Mouse (Mus musculus) thymus, adult 2 months (tissue): ENCODE measurements around the gene Bdkrb1. TPM values are rescaled to one million over a fixed set of nuclear protein-coding genes. Genes with fewer than 3 reads are reported as not detected.

ENCODE experiments used
- DNase-seq: peaks from one replicate; pipeline ENCODE4 v3.0.0; 2021
- H3K27ac ChIP-seq: fragments of 200-500 bp; 2 replicates; pipeline ENCODE4 v1.5.1; 2012; ENCODE audit warnings: low read length, control low read depth; ENCODE audit not compliant: control insufficient read depth, insufficient read depth
- H3K27me3 ChIP-seq: fragments of 200-500 bp; 2 replicates; pipeline ENCODE4 v1.6.1; 2012; ENCODE audit warnings: mild to moderate bottlenecking, low read length, moderate library complexity, mixed read lengths; ENCODE audit not compliant: control insufficient read depth, insufficient read depth
- H3K36me3 ChIP-seq: fragments of 200-500 bp; 2 replicates; pipeline ENCODE4 v1.6.1; 2012; ENCODE audit warnings: mild to moderate bottlenecking, low read length, moderate library complexity; ENCODE audit not compliant: control insufficient read depth, insufficient read depth
- H3K4me1 ChIP-seq: fragments of 200-500 bp; replicated peaks from 2 replicates; pipeline ENCODE4 v1.6.1; 2012; ENCODE audit warnings: low read length; ENCODE audit not compliant: control insufficient read depth, insufficient read depth
- H3K4me3 ChIP-seq: fragments of 200-500 bp; 2 replicates; pipeline ENCODE4 v1.5.1; 2012; ENCODE audit warnings: mild to moderate bottlenecking, low read length, control low read depth, moderate library complexity; ENCODE audit not compliant: control insufficient read depth, insufficient read depth
- CTCF ChIP-seq: fragments of 200-500 bp; IDR thresholded peaks from 2 replicates; pipeline ENCODE4 v1.5.1; 2012; ENCODE audit warnings: mild to moderate bottlenecking, control low read depth, low read length, moderate library complexity, borderline replicate concordance; ENCODE audit not compliant: control insufficient read depth, poor library complexity, insufficient read depth; ENCODE audit errors: extremely low read depth
- POLR2A ChIP-seq: fragments of 200-500 bp; IDR thresholded peaks from 2 replicates; pipeline ENCODE4 v1.6.1; 2012; ENCODE audit warnings: mild to moderate bottlenecking, low read length, control low read depth, moderate library complexity; ENCODE audit not compliant: control insufficient read depth, poor library complexity, insufficient read depth; ENCODE audit errors: extremely low read depth
- WGBS: fragments of 180-500 bp; shearing (Covaris S2); methylation state at CpG from one replicate; pipeline ENCODE4 v1.1.7; 2018; 5-methylcytosine and 5-hydroxymethylcytosine counted together
- polyA plus RNA-seq: library from polyadenylated mRNA; depleted of rRNA; stranded (reverse); fragments of >200 nt; gene quantifications from 2 replicates; pipeline ENCODE4 v1.2.3, GENCODE M21; 2012

Bdkrb1 gene
- polyA plus RNA-seq, 1 experiment: 2.3 TPM

- Histone ChIP-seq H3K4me3 (no peak within 1 kb of the TSS), H3K4me1 (no peaks in the 10 kb centered on the region; the same call in 1 of the 2 replicates), H3K27ac (no peak within 1 kb of the TSS), H3K36me3 (no peaks in the 10 kb centered on the region), H3K27me3 (peaks cover 3% of the 10 kb centered on the region; the same call in 1 of the 2 replicates)
- 14% methylated on average over 25 of the region's 25 CpGs for WGBS
- TF ChIP-seq POLR2A: no peak
- no peak for TF ChIP-seq CTCF
- DNase-seq: no peak
These were observed 39.8 kb upstream of the Bdkrb1 start, which contains the start of gene Bdkrb2 for GRCm38 (mm10) chr12:105562936-105563680. Bdkrb2 (plus strand) TSS chr12:105563226.

- DNase-seq: no peak
- TF ChIP-seq POLR2A (no peak), CTCF (no peak)
- Histone ChIP-seq H3K4me3 (no peak overlapping the region), H3K27ac (no peak overlapping the region), H3K36me3 (no peaks in the 10 kb centered on the region), H3K27me3 (peaks cover 3% of the 10 kb centered on the region; the same call in 1 of the 2 replicates), H3K4me1 (no peaks in the 10 kb centered on the region; the same call in 1 of the 2 replicates)
- 20% methylated on average over 25 of the region's 25 CpGs for WGBS
These were observed 39.1 kb upstream of the Bdkrb1 start for GRCm38 (mm10) chr12:105563726-105564275.

GRCm38 (mm10) chr12:105565221-105565620 lies 37.7 kb upstream of the Bdkrb1 start:
- no peak overlapping the region for H3K27ac ChIP-seq
- WGBS: 81% methylated on average over 5 of the region's 5 CpGs
- TF ChIP-seq POLR2A: no peak
- no peak for TF ChIP-seq CTCF
- H3K4me3 ChIP-seq: no peak overlapping the region
- H3K4me1 ChIP-seq: no peaks in the 10 kb centered on the region; the same call in 1 of the 2 replicates
- peaks cover 3% of the 10 kb centered on the region; the same call in 1 of the 2 replicates for H3K27me3 ChIP-seq
- H3K36me3 ChIP-seq: no peaks in the 10 kb centered on the region
- DNase-seq: no peak

- DNase-seq: no peak
- H3K4me1 ChIP-seq: no peaks in the 10 kb centered on the region
- TF ChIP-seq CTCF (no peak), POLR2A (no peak)
- no peak overlapping the region for H3K4me3 ChIP-seq
- H3K36me3 ChIP-seq: no peaks in the 10 kb centered on the region
- no peak overlapping the region for H3K27ac ChIP-seq
- 83% methylated on average over 3 of the region's 3 CpGs for WGBS
- no peaks in the 10 kb centered on the region for H3K27me3 ChIP-seq
These were observed 31.0 kb upstream of the Bdkrb1 start for GRCm38 (mm10) chr12:105571867-105572266.

- no peak for DNase-seq
- no peaks in the 10 kb centered on the region for H3K27me3 ChIP-seq
- TF ChIP-seq CTCF: no peak
- no peak for TF ChIP-seq POLR2A
- H3K4me3 ChIP-seq: no peak overlapping the region
- no peaks in the 10 kb centered on the region for H3K36me3 ChIP-seq
- H3K27ac ChIP-seq: no peak overlapping the region
- no peaks in the 10 kb centered on the region for H3K4me1 ChIP-seq
- 94% methylated on average over 2 of the region's 2 CpGs for WGBS
These were observed 30.3 kb upstream of the Bdkrb1 start for GRCm38 (mm10) chr12:105572622-105573021.

- H3K27me3 ChIP-seq: no peaks in the 10 kb centered on the region
- no peak for DNase-seq
- WGBS: 96% methylated on average over 4 of the region's 4 CpGs
- no peak overlapping the region for H3K27ac ChIP-seq
- TF ChIP-seq CTCF: no peak
- TF ChIP-seq POLR2A: no peak
- H3K4me3 ChIP-seq: no peak overlapping the region
- H3K4me1 ChIP-seq: no peaks in the 10 kb centered on the region
- H3K36me3 ChIP-seq: no peaks in the 10 kb centered on the region
These were observed 28.5 kb upstream of the Bdkrb1 start for GRCm38 (mm10) chr12:105574356-105574755.

- H3K27me3 ChIP-seq: no peaks in the 10 kb centered on the region
- TF ChIP-seq POLR2A: no peak
- no peak for TF ChIP-seq CTCF
- no peak overlapping the region for H3K27ac ChIP-seq
- WGBS: 52% methylated on average over 17 of the region's 17 CpGs
- H3K36me3 ChIP-seq: no peaks in the 10 kb centered on the region
- H3K4me1 ChIP-seq: no peaks in the 10 kb centered on the region
- H3K4me3 ChIP-seq: no peak overlapping the region
- DNase-seq: no peak
These were observed 22.4 kb upstream of the Bdkrb1 start for GRCm38 (mm10) chr12:105580490-105580889.
